Mouse (Mus musculus): ENCODE measurements around the gene Lurap1.

DNA sequence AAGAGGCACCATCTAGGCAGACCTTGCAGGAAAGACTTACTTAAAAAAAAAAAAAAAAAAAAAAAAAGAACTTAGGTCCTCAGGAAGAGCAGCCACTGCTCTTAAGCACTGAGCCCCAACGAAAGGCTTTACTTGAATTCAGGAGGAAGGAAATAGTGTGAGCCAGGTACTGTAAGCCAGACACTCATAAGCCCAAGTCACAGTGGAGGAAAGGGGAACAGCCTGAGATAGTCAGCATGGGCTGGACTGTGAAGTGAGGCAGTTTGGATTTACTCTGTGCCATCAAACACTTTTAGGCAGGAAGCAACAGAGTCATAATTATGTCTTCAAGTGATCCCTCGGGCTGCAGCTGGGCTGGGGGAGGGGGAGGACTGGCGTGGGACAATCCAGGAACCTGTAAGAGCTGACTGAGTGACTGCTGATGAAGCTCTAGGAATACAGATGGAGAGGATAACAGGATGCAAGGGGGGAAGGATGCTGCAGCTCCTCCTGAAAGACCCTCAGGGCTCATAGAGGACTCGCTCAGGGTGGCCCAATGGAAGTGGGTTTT lies 41.2 kb upstream of the Lurap1 start:
- TF ChIP-seq CTCF (IDR thresholded peaks at IDR 0.05; ENCODE audit: extremely low read depth, insufficient read depth, low read length) (no peak), POLR2A (IDR thresholded peaks at IDR 0.05; ENCODE audit: extremely low read depth, insufficient read depth, low read length) (no peak)

Data from cortical plate, adult 2 months (tissue).